Mouse (Mus musculus): Measurements from ENCODE around the gene Pi4k2a. TPM values are rescaled to one million over a fixed set of nuclear protein-coding genes. Genes with fewer than 3 reads are reported as not detected.

Pi4k2a gene
- polyA plus RNA-seq, 1 experiment = 37.5 TPM

- TF ChIP-seq USF1 (IDR thresholded peaks at IDR 0.05; ENCODE audit: low read depth) (no peak), POLR2AphosphoS2 (IDR thresholded peaks at IDR 0.05; ENCODE audit: insufficient read length, low read depth) (no peak), MAX (IDR thresholded peaks at IDR 0.05; ENCODE audit: low read depth) (no peak), E2F4 (IDR thresholded peaks at IDR 0.05; ENCODE audit: insufficient read depth) (no peak), MYOD1 (IDR thresholded peaks at IDR 0.05; ENCODE audit: control insufficient read depth in 1 of 3, insufficient read length in 2 of 3, low read depth in 2 of 3) (no peak), MYOG (IDR thresholded peaks at IDR 0.05; ENCODE audit: control insufficient read depth in 1 of 3, insufficient read depth in 1 of 3, insufficient read length in 2 of 3, low read depth in 2 of 3) (no peak), TCF12 (IDR thresholded peaks at IDR 0.05; ENCODE audit: insufficient read depth, poor library complexity, severe bottlenecking) (no peak), CEBPB (IDR thresholded peaks at IDR 0.05; ENCODE audit: insufficient read depth, poor library complexity, severe bottlenecking) (no peak), SRF (IDR thresholded peaks at IDR 0.05; ENCODE audit: control insufficient read depth, insufficient read length, low read depth) (no peak), POLR2A (IDR thresholded peaks at IDR 0.05; ENCODE audit: insufficient read length, low read depth) (no peak), REST (IDR thresholded peaks at IDR 0.05; ENCODE audit: insufficient read depth, insufficient read length) (no peak), TCF3 (IDR thresholded peaks at IDR 0.05; ENCODE audit: insufficient read length, low read depth) (no peak)
- Histone ChIP-seq H3K4me2 (ENCODE audit: low read depth) (no peak overlapping the region), H3K27me3 (ENCODE audit: control insufficient read depth, insufficient read depth, insufficient read length) (no peaks in the 10 kb centered on the region), H3K79me2 (ENCODE audit: control insufficient read depth, insufficient read depth) (no peaks in the 10 kb centered on the region), H3K4me3 (no peak overlapping the region), H3K36me3 (ENCODE audit: control insufficient read depth, insufficient read depth) (no peaks in the 10 kb centered on the region), H3ac (ENCODE audit: control insufficient read depth, insufficient read length) (no peak overlapping the region)
These were observed 48.4 kb downstream of the Pi4k2a start for GRCm38 (mm10) chr19:42138517-42139285.

GRCm38 (mm10) chr19:42139724-42140517 is 49.7 kb downstream of the Pi4k2a start:
- no peak overlapping the region for H3K4me2 ChIP-seq (ENCODE audit: low read depth)
- no peak overlapping the region for H3K4me3 ChIP-seq
- H3K79me2 ChIP-seq (ENCODE audit: control insufficient read depth, insufficient read depth) = no peaks in the 10 kb centered on the region
- TF ChIP-seq CEBPB (IDR thresholded peaks at IDR 0.05; ENCODE audit: insufficient read depth, poor library complexity, severe bottlenecking) (no peak), E2F4 (IDR thresholded peaks at IDR 0.05; ENCODE audit: insufficient read depth) (no peak), USF1 (IDR thresholded peaks at IDR 0.05; ENCODE audit: low read depth) (no peak), POLR2AphosphoS2 (IDR thresholded peaks at IDR 0.05; ENCODE audit: insufficient read length, low read depth) (no peak), REST (IDR thresholded peaks at IDR 0.05; ENCODE audit: insufficient read depth, insufficient read length) (no peak), MYOG (IDR thresholded peaks at IDR 0.05; ENCODE audit: control insufficient read depth in 1 of 3, insufficient read depth in 1 of 3, insufficient read length in 2 of 3, low read depth in 2 of 3) (no peak), MAX (IDR thresholded peaks at IDR 0.05; ENCODE audit: low read depth) (no peak), TCF3 (IDR thresholded peaks at IDR 0.05; ENCODE audit: insufficient read length, low read depth) (no peak), TCF12 (IDR thresholded peaks at IDR 0.05; ENCODE audit: insufficient read depth, poor library complexity, severe bottlenecking) (no peak), MYOD1 (IDR thresholded peaks at IDR 0.05; ENCODE audit: control insufficient read depth in 1 of 3, insufficient read length in 2 of 3, low read depth in 2 of 3) (no peak)
- H3K36me3 ChIP-seq (ENCODE audit: control insufficient read depth, insufficient read depth) = no peaks in the 10 kb centered on the region
- no peak overlapping the region for H3ac ChIP-seq (ENCODE audit: control insufficient read depth, insufficient read length)
- no peaks in the 10 kb centered on the region for H3K27me3 ChIP-seq (ENCODE audit: control insufficient read depth, insufficient read depth, insufficient read length)

- Histone ChIP-seq H3K79me2 (ENCODE audit: control insufficient read depth, insufficient read depth) (no peaks in the 10 kb centered on the region), H3K4me2 (ENCODE audit: low read depth) (no peak overlapping the region), H3K27me3 (ENCODE audit: control insufficient read depth, insufficient read depth, insufficient read length) (no peaks in the 10 kb centered on the region), H3K4me3 (no peak overlapping the region), H3K36me3 (ENCODE audit: control insufficient read depth, insufficient read depth) (no peaks in the 10 kb centered on the region), H3ac (ENCODE audit: control insufficient read depth, insufficient read length) (no peak overlapping the region)
- no peak for TF ChIP-seq MYOD1 (IDR thresholded peaks at IDR 0.05; ENCODE audit: control insufficient read depth in 1 of 3, insufficient read length in 2 of 3, low read depth in 2 of 3)
- TF ChIP-seq MYOG (IDR thresholded peaks at IDR 0.05; ENCODE audit: control insufficient read depth in 1 of 3, insufficient read depth in 1 of 3, insufficient read length in 2 of 3, low read depth in 2 of 3) = no peak
- TF ChIP-seq POLR2A (IDR thresholded peaks at IDR 0.05; ENCODE audit: insufficient read length, low read depth) = no peak
- no peak for TF ChIP-seq REST (IDR thresholded peaks at IDR 0.05; ENCODE audit: insufficient read depth, insufficient read length)
- TF ChIP-seq TCF3 (IDR thresholded peaks at IDR 0.05; ENCODE audit: insufficient read length, low read depth) = no peak
- no peak for TF ChIP-seq TCF12 (IDR thresholded peaks at IDR 0.05; ENCODE audit: insufficient read depth, poor library complexity, severe bottlenecking)
- no peak for TF ChIP-seq POLR2AphosphoS2 (IDR thresholded peaks at IDR 0.05; ENCODE audit: insufficient read length, low read depth)
- TF ChIP-seq MAX (IDR thresholded peaks at IDR 0.05; ENCODE audit: low read depth) = no peak
- TF ChIP-seq CEBPB (IDR thresholded peaks at IDR 0.05; ENCODE audit: insufficient read depth, poor library complexity, severe bottlenecking) = no peak
- no peak for TF ChIP-seq SRF (IDR thresholded peaks at IDR 0.05; ENCODE audit: control insufficient read depth, insufficient read length, low read depth)
- TF ChIP-seq USF1 (IDR thresholded peaks at IDR 0.05; ENCODE audit: low read depth) = no peak
- no peak for TF ChIP-seq E2F4 (IDR thresholded peaks at IDR 0.05; ENCODE audit: insufficient read depth)
These were observed 51.7 kb downstream of the Pi4k2a start for GRCm38 (mm10) chr19:42141998-42142397.

- Histone ChIP-seq H3K79me2 (ENCODE audit: control insufficient read depth, insufficient read depth) (no peaks in the 10 kb centered on the region), H3K27me3 (ENCODE audit: control insufficient read depth, insufficient read depth, insufficient read length) (no peaks in the 10 kb centered on the region), H3K36me3 (ENCODE audit: control insufficient read depth, insufficient read depth) (no peaks in the 10 kb centered on the region), H3K4me3 (no peak overlapping the region), H3K4me2 (ENCODE audit: low read depth) (no peak overlapping the region), H3ac (ENCODE audit: control insufficient read depth, insufficient read length) (no peak overlapping the region)
- no peak for TF ChIP-seq MAX (IDR thresholded peaks at IDR 0.05; ENCODE audit: low read depth)
- TF ChIP-seq CEBPB (IDR thresholded peaks at IDR 0.05; ENCODE audit: insufficient read depth, poor library complexity, severe bottlenecking) = no peak
- TF ChIP-seq TCF3 (IDR thresholded peaks at IDR 0.05; ENCODE audit: insufficient read length, low read depth) = no peak
- no peak for TF ChIP-seq TCF12 (IDR thresholded peaks at IDR 0.05; ENCODE audit: insufficient read depth, poor library complexity, severe bottlenecking)
These were observed 52.5 kb downstream of the Pi4k2a start for GRCm38 (mm10) chr19:42142757-42143156.

Data from myocyte (in vitro differentiated cells).